Mouse (Mus musculus) heart, embryonic 14.5 days (tissue): ENCODE results near the gene Gnai3. TPM values are rescaled to one million over a fixed set of nuclear protein-coding genes. Genes with fewer than 3 reads are reported as not detected.
A peak's percentile ranks its signal among the peaks of the same experiment; 100 is the strongest.

ENCODE experiments used
- ATAC-seq: fragments of 200-750 bp; cut with Nextera tagmentation; 2 replicates; pipeline ENCODE4 v1.8.0; 2017; ENCODE audit warnings: low read depth, moderate TSS enrichment; ENCODE audit not compliant: insufficient number of reproducible peaks, insufficient read depth, low FRiP score
- H3K27ac ChIP-seq, 2 experiments: fragments of 200-500 bp in 1 of 2; fragments of 300-500 bp in 1 of 2; sonication (generic) in 1 of 2; replicated peaks in 1 of 2; 2 replicates each; pipeline ENCODE4 v1.5.1; 2012 to 2014; ENCODE audit warnings: low read depth in 2 of 2, low read length in 2 of 2, control low read depth in 1 of 2, mild to moderate bottlenecking in 1 of 2, mixed read lengths in 1 of 2; ENCODE audit not compliant: control insufficient read depth in 1 of 2, insufficient read depth in 1 of 2
- H3K27me3 ChIP-seq: fragments of 300-500 bp; sonication (generic); 2 replicates; pipeline ENCODE4 v1.6.1; 2014; ENCODE audit warnings: mild to moderate bottlenecking, low read length, control low read depth; ENCODE audit not compliant: control insufficient read depth, insufficient read depth
- H3K36me3 ChIP-seq: fragments of 300-500 bp; sonication (generic); 2 replicates; pipeline ENCODE4 v1.6.1; 2014; ENCODE audit warnings: mild to moderate bottlenecking, control low read depth, low read length, mixed read lengths; ENCODE audit not compliant: control insufficient read depth, insufficient read depth
- H3K4me1 ChIP-seq, 2 experiments: fragments of 200-500 bp in 1 of 2; fragments of 300-500 bp in 1 of 2; sonication (generic) in 1 of 2; 2 replicates each; pipeline ENCODE4 v1.6.1; 2012 to 2014; ENCODE audit warnings: low read length in 2 of 2, control low read depth in 1 of 2, mixed read lengths in 1 of 2; ENCODE audit not compliant: control insufficient read depth in 2 of 2, insufficient read depth in 2 of 2
- H3K4me2 ChIP-seq: fragments of 300-500 bp; sonication (generic); 2 replicates; pipeline ENCODE4 v1.6.1; 2014; ENCODE audit warnings: mild to moderate bottlenecking, low read length
- H3K4me3 ChIP-seq, 2 experiments: fragments of 200-500 bp in 1 of 2; fragments of 300-500 bp in 1 of 2; sonication (generic) in 1 of 2; 2 replicates each; pipeline ENCODE4 v1.5.1; 2012 to 2014; ENCODE audit warnings: low read length in 2 of 2, mild to moderate bottlenecking in 2 of 2, control low read depth in 1 of 2, low read depth in 1 of 2, moderate library complexity in 1 of 2; ENCODE audit not compliant: control insufficient read depth in 1 of 2, insufficient read depth in 1 of 2
- H3K9ac ChIP-seq: fragments of 300-500 bp; sonication (generic); 2 replicates; pipeline ENCODE4 v1.6.1; 2014; ENCODE audit warnings: mild to moderate bottlenecking, low read length
- H3K9me3 ChIP-seq: fragments of 300-500 bp; sonication (generic); 2 replicates; pipeline ENCODE4 v1.6.1; 2016; ENCODE audit warnings: low read length, control low read depth; ENCODE audit not compliant: control insufficient read depth
- WGBS: fragments of 180-500 bp; shearing (Covaris S2); extraction: QIAGEN DNeasy Blood & Tissue Kit; methylation state at CpG from one replicate; pipeline ENCODE4 v1.1.7; 2014; 5-methylcytosine and 5-hydroxymethylcytosine counted together
- polyA plus RNA-seq: library from polyadenylated mRNA; unstranded; fragments of >200 nt; fragmentation: Nextera tagmentation; extraction: Ambion mirVana; gene quantifications from 2 replicates; pipeline ENCODE4 v1.2.1, GENCODE M21; 2014

Gene Gnai3
- polyA plus RNA-seq, 1 experiment from 2014 or later = 74.0 TPM

DNA sequence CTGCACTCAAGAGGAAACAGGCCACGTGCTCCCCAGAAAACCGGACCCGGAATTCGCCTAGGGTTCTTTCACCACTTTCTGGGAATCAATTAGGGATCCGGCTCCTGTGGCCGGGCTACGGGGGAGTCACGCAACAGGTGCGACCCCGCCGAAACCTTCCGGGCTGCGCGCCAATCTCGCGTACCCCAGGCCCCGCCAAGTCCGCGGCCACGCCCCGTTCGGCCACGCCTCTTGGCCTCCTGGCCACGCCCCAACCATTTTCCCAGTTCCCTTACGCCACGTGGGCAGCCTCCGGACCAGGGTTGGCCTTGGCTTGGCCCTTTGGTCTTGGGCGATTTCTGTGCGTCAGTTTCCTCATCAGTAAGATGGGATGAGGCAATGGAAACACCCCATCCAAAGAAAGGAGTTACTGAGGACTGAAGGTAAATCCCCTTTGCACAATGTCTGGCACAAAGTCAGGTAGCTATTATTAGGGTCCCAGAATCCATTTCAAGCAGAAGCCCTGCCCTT, 59.4 kb downstream of the Gnai3 start, which contains the start of gene Ampd2:
Gene Ampd2, minus strand, starts transcription at position 182 of the 510 bp plus-strand sequence.
- Histone ChIP-seq H3K27ac (peak within 1 kb of the TSS; percentile 86 to 90), H3K9me3 (no peaks in the 10 kb centered on the region), H3K4me3 (peak within 1 kb of the TSS; percentile 69 to 76), H3K36me3 (no peaks in the 10 kb centered on the region), H3K4me2 (peak within 1 kb of the TSS; percentile 94), H3K4me1 (peaks cover 40 to 53% of the 10 kb centered on the region in 2 experiments), H3K9ac (peak within 1 kb of the TSS; percentile 81), H3K27me3 (no peaks in the 10 kb centered on the region)
- ATAC-seq = peak; percentile 24
- under 1% methylated on average over 29 of the region's 29 CpGs for WGBS

DNA sequence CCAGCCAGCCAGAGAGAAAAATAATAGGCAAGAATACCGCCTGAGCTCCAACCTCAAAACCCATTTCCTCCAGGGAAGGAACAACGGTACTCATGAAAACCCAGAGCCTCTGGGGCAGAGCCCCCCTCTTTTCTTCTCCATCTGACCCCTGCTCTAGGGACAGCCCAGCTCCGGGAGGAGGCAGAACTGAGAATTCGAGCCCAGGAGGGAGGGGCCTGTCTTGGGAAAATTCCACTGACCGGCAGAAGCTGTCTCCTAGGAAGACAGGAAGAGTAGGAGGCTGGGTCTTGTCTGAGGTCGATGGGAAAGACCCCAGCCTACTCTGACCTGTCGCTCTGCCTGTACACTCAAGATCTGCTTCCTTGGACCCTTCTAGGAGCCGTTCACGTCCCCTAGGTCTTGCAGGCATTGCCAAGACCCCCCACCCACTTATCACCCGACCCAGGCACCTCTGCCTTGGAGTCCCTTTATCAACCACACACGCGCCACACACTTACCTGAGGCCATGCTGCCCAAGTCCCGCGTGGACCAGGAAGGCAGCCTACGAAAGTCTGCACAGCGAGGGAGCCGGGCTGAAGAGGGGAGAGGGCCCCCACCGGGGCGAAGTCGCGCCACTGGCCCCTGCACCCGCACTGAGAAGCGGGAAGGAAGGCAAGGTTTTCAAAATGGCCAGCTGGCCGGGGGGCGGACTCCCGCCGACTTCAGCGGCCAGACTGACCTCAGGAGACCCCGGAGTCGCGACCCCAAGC, 60.1 kb downstream of the Gnai3 start:
- Histone ChIP-seq H3K4me2 (peak overlapping the region; percentile 94), H3K4me1 (peaks cover 41 to 55% of the 10 kb centered on the region in 2 experiments), H3K27ac (peak overlapping the region; percentile 86 to 90), H3K9ac (peak overlapping the region; percentile 81), H3K9me3 (no peaks in the 10 kb centered on the region), H3K36me3 (0 out of 2 replicates have a peak, but pooled peaks cover 2% of the 10 kb centered on the region), H3K4me3 (peak overlapping the region; percentile 69 to 76), H3K27me3 (no peaks in the 10 kb centered on the region)
- ATAC-seq = peak; percentile 78
- WGBS = under 1% methylated on average over 30 of the region's 31 CpGs

DNA sequence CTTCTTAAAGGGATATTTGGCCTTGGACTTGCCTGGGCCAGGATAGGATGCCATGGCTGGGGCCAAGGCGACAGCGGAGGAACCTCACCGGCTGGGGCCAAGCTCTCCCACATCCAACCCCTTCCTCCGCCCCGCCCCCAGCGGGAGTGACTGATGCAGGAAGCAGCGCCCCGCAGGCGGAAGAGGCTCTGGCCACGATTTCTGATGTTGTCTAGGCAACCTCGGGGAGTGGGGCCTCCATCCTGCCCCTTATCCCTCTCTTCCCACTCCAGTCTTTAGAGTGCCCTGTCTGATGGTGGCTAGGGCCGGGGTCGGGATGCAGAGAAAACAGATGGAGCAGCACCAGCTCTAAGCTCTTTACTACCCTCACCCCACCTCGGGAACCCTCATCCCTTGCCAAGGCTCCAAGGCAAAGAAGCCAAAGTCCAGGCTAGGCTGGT, 60.6 kb downstream of the Gnai3 start:
- 2% methylated on average over 13 of the region's 14 CpGs for WGBS
- H3K36me3 ChIP-seq = 0 out of 2 replicates have a peak, but pooled peaks cover 8% of the 10 kb centered on the region
- H3K4me2 ChIP-seq = peak overlapping the region; percentile 94
- peak; percentile 85 for ATAC-seq
- H3K27me3 ChIP-seq = no peaks in the 10 kb centered on the region
- peaks cover 39 to 55% of the 10 kb centered on the region in 2 experiments for H3K4me1 ChIP-seq
- peak overlapping the region; percentile 86 to 90 for H3K27ac ChIP-seq
- no peaks in the 10 kb centered on the region for H3K9me3 ChIP-seq
- peak overlapping the region; percentile 69 to 76 for H3K4me3 ChIP-seq
- H3K9ac ChIP-seq = peak overlapping the region; percentile 81

DNA sequence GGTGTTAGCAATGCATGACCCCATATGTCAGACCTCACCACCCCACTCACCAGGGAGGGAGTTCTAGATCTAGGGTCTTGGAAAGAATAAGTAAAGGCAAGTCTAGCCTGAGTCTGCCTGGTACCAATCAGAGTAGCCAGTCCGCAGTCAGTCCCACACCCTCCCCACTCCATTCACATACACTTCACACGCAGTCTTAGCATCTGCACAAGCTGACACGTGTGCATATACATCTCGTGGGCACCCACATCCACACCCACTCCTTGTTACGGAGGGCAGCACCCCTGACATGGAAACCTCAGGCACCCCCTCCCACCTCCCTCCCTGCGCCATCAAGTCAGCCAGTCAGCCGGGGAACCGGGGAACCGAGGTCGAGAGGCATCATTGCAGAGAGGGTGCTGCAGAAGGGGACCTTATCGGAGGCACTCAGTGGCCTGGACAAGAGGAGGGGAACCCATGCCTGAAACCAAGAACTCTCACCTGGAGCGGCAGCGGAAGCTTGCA, 61.1 kb downstream of the Gnai3 start:
- peak overlapping the region; percentile 94 for H3K4me2 ChIP-seq
- no peaks in the 10 kb centered on the region for H3K27me3 ChIP-seq
- ATAC-seq = no peak
- H3K9ac ChIP-seq = peak overlapping the region; percentile 81
- H3K9me3 ChIP-seq = no peaks in the 10 kb centered on the region
- WGBS = 13% methylated on average over 13 of the region's 13 CpGs
- H3K4me1 ChIP-seq = peaks cover 38 to 55% of the 10 kb centered on the region in 2 experiments
- peak overlapping the region in 1 of 2 experiments; percentile 90; a peak in 2 of 4 replicates for H3K27ac ChIP-seq
- 0 out of 2 replicates have a peak, but pooled peaks cover 13% of the 10 kb centered on the region for H3K36me3 ChIP-seq
- peak overlapping the region; percentile 69 to 76 for H3K4me3 ChIP-seq

DNA sequence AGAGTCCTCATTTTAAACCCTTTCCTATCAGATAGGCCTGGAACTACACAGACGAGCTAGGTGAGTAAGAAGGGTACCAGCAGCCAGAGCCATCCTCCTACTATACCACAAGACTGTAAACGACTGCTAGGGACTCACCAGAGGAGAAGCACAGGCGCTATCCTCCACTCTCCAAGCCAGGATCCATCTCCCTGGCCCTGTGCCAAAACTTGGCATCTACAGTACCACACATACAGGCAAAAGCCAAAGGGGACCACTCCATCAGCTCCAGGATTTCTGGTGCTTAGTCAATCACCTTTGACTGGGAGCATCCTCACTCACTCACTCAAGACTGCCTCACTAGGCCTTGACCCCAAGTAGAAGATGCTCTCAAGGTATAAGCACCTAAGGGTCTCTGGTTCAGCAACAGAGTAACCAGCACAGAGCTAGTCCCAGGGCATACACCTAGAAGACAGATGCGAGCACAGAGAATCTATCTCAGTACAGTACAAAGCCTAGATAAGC, 62.0 kb downstream of the Gnai3 start:
- no peak for ATAC-seq
- Histone ChIP-seq H3K27ac (no peak overlapping the region), H3K36me3 (peaks cover 20% of the 10 kb centered on the region), H3K4me3 (no peak overlapping the region), H3K4me1 (peaks cover 31 to 50% of the 10 kb centered on the region in 2 experiments), H3K4me2 (peak overlapping the region; percentile 94; the same call in 1 of the 2 replicates), H3K27me3 (no peaks in the 10 kb centered on the region), H3K9ac (no peak overlapping the region), H3K9me3 (no peaks in the 10 kb centered on the region)
- WGBS = 55% methylated on average over 4 of the region's 4 CpGs

DNA sequence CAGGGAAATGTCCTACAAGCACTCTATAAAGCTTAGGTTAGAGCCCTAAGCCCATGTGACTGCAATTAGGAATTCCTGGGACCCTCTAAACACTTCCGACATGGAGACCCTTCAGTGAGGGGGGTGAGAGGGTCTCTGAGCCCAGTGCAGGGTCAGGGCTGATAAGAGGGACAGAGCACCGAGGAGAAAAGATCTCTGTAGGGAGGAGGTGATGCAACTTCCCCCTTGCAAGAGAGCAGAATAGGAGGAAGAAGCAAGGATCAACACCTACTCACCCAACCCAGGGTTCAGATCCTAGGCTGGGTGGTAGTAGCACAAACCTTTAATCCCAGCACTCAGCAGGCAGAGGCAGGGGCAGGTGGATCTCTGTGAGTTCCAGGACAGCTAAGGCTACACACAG, 62.8 kb downstream of the Gnai3 start:
- H3K9ac ChIP-seq = no peak overlapping the region

DNA sequence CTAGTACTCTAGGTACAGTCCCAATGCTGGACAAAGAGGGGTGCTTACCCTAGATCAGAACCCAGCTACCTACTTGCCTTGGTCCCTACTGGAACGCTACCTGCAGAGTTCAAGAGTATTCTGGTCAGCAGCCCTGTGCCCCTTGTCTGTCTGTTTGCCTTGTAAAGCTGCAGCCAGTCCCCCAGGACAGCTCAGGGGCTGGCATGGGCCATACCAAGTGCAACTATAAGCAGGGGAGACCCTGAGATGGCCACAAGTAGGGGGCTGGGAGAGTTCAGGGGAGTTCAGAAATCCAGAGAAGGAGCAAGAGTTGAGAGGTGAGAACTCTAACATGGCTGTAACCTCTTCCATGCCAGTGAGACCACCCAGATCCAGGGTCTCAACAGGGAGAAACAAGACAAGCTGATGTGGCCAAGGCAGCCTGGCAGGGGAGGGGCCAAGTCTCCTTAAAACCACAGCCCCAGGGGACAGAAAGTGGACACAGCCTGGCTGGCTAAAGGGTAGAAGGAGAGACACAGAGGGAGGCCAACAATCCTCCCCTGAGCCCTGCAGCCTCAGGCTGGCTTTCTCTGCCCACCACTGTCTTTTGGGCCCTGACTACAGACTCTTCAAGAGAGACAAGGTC, 63.6 kb downstream of the Gnai3 start:
- Histone ChIP-seq H3K27me3 (no peaks in the 10 kb centered on the region), H3K4me1 (peaks cover 27 to 45% of the 10 kb centered on the region in 2 experiments), H3K4me3 (no peak overlapping the region), H3K36me3 (peaks cover 36% of the 10 kb centered on the region), H3K9me3 (no peaks in the 10 kb centered on the region), H3K9ac (peak overlapping the region; percentile 45; the same call in 1 of the 2 replicates), H3K27ac (peak overlapping the region; percentile 14 to 51; a peak in 3 of 4 replicates), H3K4me2 (peak overlapping the region; percentile 44)
- 63% methylated on average over 1 of the region's 1 CpGs for WGBS
- ATAC-seq = no peak

More for the DNA sequence above, 62.8 kb downstream of the Gnai3 start:
- WGBS = 34% methylated on average over 2 of the region's 2 CpGs
- peaks cover 28 to 47% of the 10 kb centered on the region in 2 experiments for H3K4me1 ChIP-seq
- ATAC-seq = no peak
- H3K9me3 ChIP-seq = no peaks in the 10 kb centered on the region
- no peak overlapping the region for H3K4me2 ChIP-seq
- no peak overlapping the region for H3K4me3 ChIP-seq
- no peak overlapping the region for H3K27ac ChIP-seq
- peaks cover 28% of the 10 kb centered on the region for H3K36me3 ChIP-seq
- no peaks in the 10 kb centered on the region for H3K27me3 ChIP-seq
